Mouse (Mus musculus): Measurements from ENCODE around the gene Fezf1. TPM values are rescaled to one million over a fixed set of nuclear protein-coding genes. Genes with fewer than 3 reads are reported as not detected.

The Fezf1 gene
- polyA plus RNA-seq, 1 experiment, result not detected

- H3K9me3 ChIP-seq, result peaks cover 17% of the 10 kb centered on the region
- peaks cover 66% of the 10 kb centered on the region for H3K27me3 ChIP-seq (replicated peaks)
- TF ChIP-seq FLI1 (IDR thresholded peaks at IDR 0.05; ENCODE audit: low read length), result no peak
- no peak overlapping the region for H3K4me3 ChIP-seq (replicated peaks)
- peaks cover 4% of the 10 kb centered on the region; the same call in 1 of the 2 replicates for H3K4me1 ChIP-seq
- H3K36me3 ChIP-seq (replicated peaks; ENCODE audit: low read length), result no peaks in the 10 kb centered on the region
Measured at GRCm38 (mm10) chr6:23257981-23258380, 9.8 kb upstream of the Fezf1 start.

DNA sequence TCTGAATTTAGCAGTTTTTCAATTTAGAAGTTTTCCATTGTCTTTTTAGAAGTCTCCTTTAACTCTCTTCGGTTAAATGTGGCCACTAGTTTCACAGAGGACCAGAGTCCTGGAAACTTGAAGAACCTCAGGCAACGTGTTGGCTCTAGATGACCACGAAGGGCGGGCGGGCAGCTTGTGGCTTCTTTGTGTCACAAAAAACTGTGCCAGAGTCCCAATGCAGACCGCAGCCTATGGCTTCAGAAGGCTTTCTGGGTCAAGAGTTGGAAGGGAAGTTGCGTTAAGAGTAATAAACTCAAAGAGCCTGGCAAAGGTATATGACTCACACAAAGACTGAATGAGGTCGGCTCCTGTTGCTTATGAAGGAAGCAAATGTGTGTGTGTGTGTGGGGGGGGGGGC, 7.0 kb upstream of the Fezf1 start:
- H3K4me3 ChIP-seq (replicated peaks), result no peak overlapping the region
- H3K9me3 ChIP-seq, result peaks cover 18% of the 10 kb centered on the region
- peaks cover 4% of the 10 kb centered on the region; the same call in 1 of the 2 replicates for H3K4me1 ChIP-seq
- TF ChIP-seq GATA1 (IDR thresholded peaks at IDR 0.05; ENCODE audit: borderline replicate concordance, low read length), result no peak
- no peak for TF ChIP-seq FLI1 (IDR thresholded peaks at IDR 0.05; ENCODE audit: low read length)
- H3K27me3 ChIP-seq (replicated peaks), result peaks cover 75% of the 10 kb centered on the region
- H3K36me3 ChIP-seq (replicated peaks; ENCODE audit: low read length), result no peaks in the 10 kb centered on the region

- TF ChIP-seq GATA1 (IDR thresholded peaks at IDR 0.05; ENCODE audit: borderline replicate concordance, low read length), result no peak
- no peak for TF ChIP-seq FLI1 (IDR thresholded peaks at IDR 0.05; ENCODE audit: low read length)
- no peak overlapping the region for H3K4me3 ChIP-seq (replicated peaks)
- peaks cover 76% of the 10 kb centered on the region for H3K27me3 ChIP-seq (replicated peaks)
- H3K4me1 ChIP-seq, result peaks cover 4% of the 10 kb centered on the region; the same call in 1 of the 2 replicates
- H3K9me3 ChIP-seq, result peaks cover 22% of the 10 kb centered on the region
- no peaks in the 10 kb centered on the region for H3K36me3 ChIP-seq (replicated peaks; ENCODE audit: low read length)
Measured at GRCm38 (mm10) chr6:23254644-23255043, 6.5 kb upstream of the Fezf1 start.

DNA sequence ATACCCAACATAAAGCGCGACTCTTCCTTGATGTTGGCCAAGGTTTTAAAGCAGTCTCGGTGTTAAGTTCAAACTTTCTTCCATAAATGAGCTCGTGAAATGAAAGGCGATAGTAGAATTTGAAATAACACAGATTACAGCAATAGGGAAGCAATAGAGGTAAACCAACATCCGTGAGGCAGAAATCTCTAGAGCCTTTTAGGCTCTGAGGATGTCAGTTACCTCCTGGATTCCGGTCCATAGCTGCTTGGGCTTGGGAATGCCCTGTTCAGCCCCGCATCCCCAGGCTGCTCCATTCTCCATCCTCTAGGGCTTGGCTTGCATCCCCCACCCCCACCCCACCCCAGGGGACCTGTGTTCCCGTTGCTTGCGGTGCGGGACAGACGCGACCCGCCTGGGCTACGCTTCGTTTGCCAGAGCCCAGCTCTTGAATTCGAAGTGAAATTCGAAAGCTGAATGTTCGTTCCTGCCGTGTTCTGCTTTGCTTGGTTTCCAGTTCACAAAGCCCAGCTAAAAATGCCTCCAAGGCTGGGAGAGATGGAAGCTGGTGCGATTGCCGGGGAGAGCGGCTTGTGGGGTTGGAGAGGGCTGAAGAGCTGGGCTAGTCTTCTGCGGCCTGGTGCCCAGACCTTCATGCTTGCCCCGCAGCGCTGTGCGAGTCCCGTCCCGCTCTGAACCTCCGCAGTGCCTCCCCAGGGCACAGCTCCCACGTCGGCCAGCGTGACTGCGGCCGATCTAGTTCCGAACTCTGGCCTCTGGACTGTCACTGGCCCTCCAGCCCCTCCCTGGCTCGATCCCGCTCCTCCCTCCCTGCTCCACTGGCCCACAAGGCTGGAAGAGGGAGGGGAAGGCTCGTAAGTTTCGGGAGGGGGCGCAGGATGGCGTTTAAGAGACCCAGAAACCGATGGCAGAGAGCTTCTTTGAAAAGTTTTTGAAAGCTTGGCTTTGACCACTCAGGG, 5.5 kb upstream of the Fezf1 start:
- Histone ChIP-seq H3K4me1 (peaks cover 4% of the 10 kb centered on the region; the same call in 1 of the 2 replicates), H3K4me3 (replicated peaks) (peak overlapping the region; percentile 30), H3K27me3 (replicated peaks) (peaks cover 77% of the 10 kb centered on the region), H3K9me3 (peaks cover 29% of the 10 kb centered on the region), H3K36me3 (replicated peaks; ENCODE audit: low read length) (no peaks in the 10 kb centered on the region)
- TF ChIP-seq FLI1 (IDR thresholded peaks at IDR 0.05; ENCODE audit: low read length) (no peak), GATA1 (IDR thresholded peaks at IDR 0.05; ENCODE audit: borderline replicate concordance, low read length) (no peak)

DNA sequence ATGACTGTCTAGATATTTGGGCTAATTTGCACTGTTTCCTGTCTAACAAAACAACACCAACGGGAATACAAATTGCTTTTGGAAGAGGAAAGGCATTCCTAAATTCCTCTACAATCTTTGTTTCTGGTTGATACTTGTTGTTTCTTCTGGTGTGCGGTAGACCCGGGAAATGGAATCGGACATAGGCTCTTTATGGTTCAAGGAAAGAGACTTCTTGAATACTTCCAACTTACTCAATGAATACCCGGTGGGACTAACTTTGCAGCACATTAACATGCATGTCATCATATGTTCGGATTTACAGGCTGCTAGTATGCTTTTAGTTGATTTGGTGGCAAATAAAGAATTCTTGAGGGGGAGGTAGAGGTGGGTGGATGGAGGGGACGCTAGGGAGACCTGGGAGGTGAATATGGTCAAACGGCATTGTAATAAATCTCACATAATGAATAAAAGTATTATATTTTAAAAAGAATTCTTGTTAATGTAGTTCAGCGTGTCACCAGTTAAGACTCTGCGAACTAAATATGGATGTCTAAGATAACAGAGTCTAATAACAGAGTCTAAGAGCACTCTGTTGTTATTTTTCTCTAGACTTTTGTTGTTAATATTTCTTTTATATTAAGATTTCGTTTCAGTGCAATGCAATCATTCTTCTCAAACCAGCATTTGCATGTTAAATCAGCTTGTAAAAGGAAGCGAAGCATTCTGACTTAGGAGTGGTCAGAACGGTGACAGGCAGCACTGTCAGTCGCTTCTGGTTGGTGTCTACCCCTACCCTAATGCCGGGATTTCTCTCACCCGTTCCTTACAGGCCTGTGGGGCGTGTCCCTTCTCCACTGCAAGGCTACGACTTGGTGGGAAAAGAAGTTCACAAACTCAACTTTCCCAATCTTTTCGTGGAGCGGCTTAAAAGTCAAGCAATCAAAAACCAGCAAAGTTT, 4.3 kb upstream of the Fezf1 start:
- H3K36me3 ChIP-seq (replicated peaks; ENCODE audit: low read length), result no peaks in the 10 kb centered on the region
- H3K9me3 ChIP-seq, result peaks cover 41% of the 10 kb centered on the region
- H3K4me1 ChIP-seq, result peaks cover 6% of the 10 kb centered on the region; the same call in 1 of the 2 replicates
- H3K27me3 ChIP-seq (replicated peaks), result peaks cover 80% of the 10 kb centered on the region
- H3K4me3 ChIP-seq (replicated peaks), result no peak overlapping the region
- TF ChIP-seq GATA1 (IDR thresholded peaks at IDR 0.05; ENCODE audit: borderline replicate concordance, low read length), result no peak
- TF ChIP-seq FLI1 (IDR thresholded peaks at IDR 0.05; ENCODE audit: low read length), result no peak

DNA sequence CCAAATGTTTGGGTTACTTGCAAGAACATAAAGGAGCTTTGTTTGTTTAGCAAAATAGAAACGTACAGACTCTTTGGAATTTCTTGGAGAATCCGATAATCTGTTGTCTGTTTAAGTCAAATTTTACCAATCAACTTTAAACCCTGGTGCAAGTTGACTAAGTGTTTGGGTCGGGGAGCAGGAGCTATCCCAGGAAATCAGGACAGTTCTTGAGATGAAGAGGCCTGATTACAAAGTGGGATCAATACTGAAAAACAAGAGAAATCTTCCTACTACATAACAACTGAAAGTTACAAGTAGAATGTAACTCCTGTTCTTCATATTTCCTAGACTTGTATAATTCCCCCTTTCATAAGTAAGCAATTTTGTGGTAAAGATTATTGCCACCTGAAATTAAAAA, 3.3 kb upstream of the Fezf1 start:
- Histone ChIP-seq H3K4me3 (replicated peaks) (no peak overlapping the region), H3K4me1 (peaks cover 8% of the 10 kb centered on the region; the same call in 1 of the 2 replicates), H3K27me3 (replicated peaks) (peaks cover 90% of the 10 kb centered on the region), H3K9me3 (peaks cover 51% of the 10 kb centered on the region), H3K36me3 (replicated peaks; ENCODE audit: low read length) (no peaks in the 10 kb centered on the region)
- no peak for TF ChIP-seq GATA1 (IDR thresholded peaks at IDR 0.05; ENCODE audit: borderline replicate concordance, low read length)
- no peak for TF ChIP-seq FLI1 (IDR thresholded peaks at IDR 0.05; ENCODE audit: low read length)

GRCm38 (mm10) chr6:23250288-23250955, 2.3 kb upstream of the Fezf1 start:
- Histone ChIP-seq H3K36me3 (replicated peaks; ENCODE audit: low read length) (no peaks in the 10 kb centered on the region), H3K4me3 (replicated peaks) (no peak overlapping the region), H3K9me3 (peaks cover 60% of the 10 kb centered on the region), H3K27me3 (replicated peaks) (peaks cover 92% of the 10 kb centered on the region), H3K4me1 (peaks cover 8% of the 10 kb centered on the region; the same call in 1 of the 2 replicates)
- TF ChIP-seq GATA1 (IDR thresholded peaks at IDR 0.05; ENCODE audit: borderline replicate concordance, low read length) (no peak), FLI1 (IDR thresholded peaks at IDR 0.05; ENCODE audit: low read length) (no peak)

DNA sequence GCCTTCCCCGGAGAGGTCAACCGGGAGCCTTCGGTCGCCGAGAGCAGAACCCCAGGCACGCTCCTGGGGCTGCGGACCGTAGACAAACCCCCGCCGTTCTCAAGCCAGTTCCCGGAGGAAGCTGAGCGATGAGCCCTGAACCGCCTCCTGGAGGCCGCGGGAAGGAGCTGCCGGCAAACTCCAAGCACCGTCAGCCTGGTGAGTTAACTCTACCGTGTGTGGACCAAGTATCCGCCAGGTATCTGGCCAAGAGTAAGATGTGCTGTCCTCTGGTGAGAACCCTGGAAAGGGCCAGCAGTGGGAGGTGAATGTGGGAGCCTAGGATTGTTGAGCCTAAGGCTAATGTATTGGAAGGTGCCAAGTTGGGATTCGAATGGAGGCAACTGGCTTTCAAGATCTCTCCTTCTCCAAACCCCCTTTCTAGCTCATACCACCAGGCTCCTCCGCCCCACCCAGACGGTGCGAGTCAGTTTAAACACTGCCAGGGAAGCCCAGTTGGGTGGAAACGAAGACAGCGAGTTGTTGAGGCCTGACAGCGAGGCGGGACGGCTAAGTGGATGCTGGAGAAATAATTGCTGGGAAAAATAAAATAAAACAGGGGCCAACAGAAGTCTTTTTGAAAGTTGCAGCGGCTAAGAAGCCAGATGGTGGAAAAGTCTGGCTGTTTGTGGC, 1.6 kb upstream of the Fezf1 start:
- H3K4me3 ChIP-seq (replicated peaks), result no peak overlapping the region
- TF ChIP-seq FLI1 (IDR thresholded peaks at IDR 0.05; ENCODE audit: low read length), result no peak
- H3K4me1 ChIP-seq, result peaks cover 8% of the 10 kb centered on the region; the same call in 1 of the 2 replicates
- H3K27me3 ChIP-seq (replicated peaks), result peaks cover 90% of the 10 kb centered on the region
- H3K9me3 ChIP-seq, result peaks cover 60% of the 10 kb centered on the region
- H3K36me3 ChIP-seq (replicated peaks; ENCODE audit: low read length), result no peaks in the 10 kb centered on the region

DNA sequence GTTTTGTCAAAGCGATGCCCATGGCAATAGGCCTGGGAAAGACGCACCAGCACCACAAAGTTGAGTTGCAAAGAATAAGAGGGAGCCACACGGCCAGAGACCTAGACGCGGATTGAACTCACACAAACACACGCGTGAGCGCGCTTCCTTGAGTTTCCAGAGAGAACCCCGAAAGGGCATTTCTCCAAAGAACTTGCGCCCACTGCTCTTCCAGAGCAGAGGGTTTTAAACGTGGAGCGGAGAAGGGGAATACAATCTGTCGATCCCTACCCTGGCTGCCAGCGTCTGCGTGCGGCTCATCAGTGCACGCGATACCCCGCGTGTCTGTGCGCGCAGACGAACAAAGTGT, 865 bp upstream of the Fezf1 start:
- H3K27me3 ChIP-seq (replicated peaks), result peaks cover 90% of the 10 kb centered on the region
- H3K4me3 ChIP-seq (replicated peaks), result no peak overlapping the region
- no peak for TF ChIP-seq FLI1 (IDR thresholded peaks at IDR 0.05; ENCODE audit: low read length)
- TF ChIP-seq GATA1 (IDR thresholded peaks at IDR 0.05; ENCODE audit: borderline replicate concordance, low read length), result no peak
- no peaks in the 10 kb centered on the region for H3K36me3 ChIP-seq (replicated peaks; ENCODE audit: low read length)
- H3K9me3 ChIP-seq, result peaks cover 56% of the 10 kb centered on the region
- peaks cover 7% of the 10 kb centered on the region; the same call in 1 of the 2 replicates for H3K4me1 ChIP-seq

Measured in megakaryocyte, embryonic 14.5 days (primary cell).